Mouse (Mus musculus): ENCODE data around the gene Mbnl2. TPM values are rescaled to one million over a fixed set of nuclear protein-coding genes. Genes with fewer than 3 reads are reported as not detected.

Gene Mbnl2
- total and polyA plus RNA-seq, 3 experiments: 23.8 to 28.9 (median 23.9) TPM

DNA sequence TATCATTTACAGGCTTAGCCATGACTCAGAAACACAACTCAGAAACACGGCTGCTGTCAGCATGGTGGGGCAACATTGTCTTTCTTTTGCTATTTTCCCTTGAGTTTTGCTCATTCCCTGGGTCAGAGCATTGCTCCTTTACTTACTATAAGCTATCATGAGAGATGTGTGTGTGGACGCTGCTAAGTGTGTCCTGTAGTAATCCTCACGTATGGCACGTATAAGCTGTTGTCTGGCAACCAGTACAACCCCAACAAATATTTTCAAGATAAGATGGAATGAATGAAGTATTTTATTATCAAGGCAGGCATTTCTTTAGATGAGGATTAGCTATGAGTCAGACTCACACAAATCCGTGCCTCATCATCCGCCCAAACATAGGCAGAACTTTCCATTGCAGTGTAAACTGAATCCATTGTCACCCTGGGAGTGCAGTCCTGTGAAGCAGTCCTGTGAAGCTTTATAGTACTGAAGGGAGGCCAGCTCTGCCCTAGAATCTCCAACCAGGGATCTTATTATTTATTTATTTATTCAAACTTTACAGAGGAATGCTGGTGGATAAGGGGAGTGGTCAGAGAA lies 17.2 kb downstream of the Mbnl2 start:
- H3K36me3 ChIP-seq (replicated peaks in 1 of 2; ENCODE audit: control insufficient read depth in 1 of 2, insufficient read depth in 1 of 2, low read length in 1 of 2): peaks cover 15 to 56% of the 10 kb centered on the region in 2 experiments
- H3K4me3 ChIP-seq (replicated peaks in 1 of 3; ENCODE audit: low read depth in 2 of 3, low read length in 2 of 3, poor library complexity in 1 of 3): no peak overlapping the region
- DNase-seq (ENCODE audit: extremely low read depth): no peak
- no peak overlapping the region for H3K27ac ChIP-seq (ENCODE audit: insufficient read depth, low read depth)
- H3K27me3 ChIP-seq (replicated peaks): no peaks in the 10 kb centered on the region
- no peaks in the 10 kb centered on the region for H3K9me3 ChIP-seq (replicated peaks; ENCODE audit: low read length)
- peaks cover 46% of the 10 kb centered on the region for H3K79me2 ChIP-seq (replicated peaks; ENCODE audit: control insufficient read depth, extremely low read depth, insufficient read depth, poor library complexity, severe bottlenecking)
- TF ChIP-seq NELFE (IDR thresholded peaks at IDR 0.05; ENCODE audit: low read depth, low read length) (no peak), EP300 (IDR thresholded peaks at IDR 0.05; ENCODE audit: low read length) (no peak), TCF12 (IDR thresholded peaks at IDR 0.05; ENCODE audit: low read depth, low read length) (no peak), MEF2A (IDR thresholded peaks at IDR 0.05; ENCODE audit: borderline replicate concordance, low read depth, low read length) (no peak), MAZ (IDR thresholded peaks at IDR 0.05; ENCODE audit: low read depth, low read length) (no peak), JUND (conservative IDR thresholded peaks at IDR 0.05; ENCODE audit: low read depth, low read length) (no peak), CHD1 (IDR thresholded peaks at IDR 0.05; ENCODE audit: low read depth, low read length) (no peak), ETS1 (conservative IDR thresholded peaks at IDR 0.05; ENCODE audit: low read depth, low read length) (no peak), RAD21 (IDR thresholded peaks at IDR 0.05; ENCODE audit: low read depth, low read length) (no peak), KAT2A (IDR thresholded peaks at IDR 0.05; ENCODE audit: insufficient replicate concordance, low read length) (no peak), CHD2 (IDR thresholded peaks at IDR 0.05; ENCODE audit: low read length) (no peak), IRF4 (IDR thresholded peaks at IDR 0.05; ENCODE audit: low read depth, low read length) (no peak), BHLHE40 (IDR thresholded peaks at IDR 0.05; ENCODE audit: low read depth, low read length) (no peak), UBTF (IDR thresholded peaks at IDR 0.05; ENCODE audit: low read depth, low read length) (no peak), CTCF (conservative IDR thresholded peaks at IDR 0.05 in 1 of 2, IDR thresholded peaks at IDR 0.05 in 1 of 2; ENCODE audit: low read depth in 2 of 2, low read length in 2 of 2) (no peak), GABPA (IDR thresholded peaks at IDR 0.05; ENCODE audit: insufficient replicate concordance, low read depth, low read length) (no peak), SMC3 (IDR thresholded peaks at IDR 0.05; ENCODE audit: low read depth, low read length) (no peak), ZKSCAN1 (IDR thresholded peaks at IDR 0.05; ENCODE audit: borderline replicate concordance, low read depth, low read length) (no peak)
- no peak overlapping the region for H3K9ac ChIP-seq (ENCODE audit: insufficient read depth, low read depth)
- dilution Hi-C loops (cut with MboI; ENCODE audit: extremely low pct_ligation_motif_present, extremely low pct_unique_long_range_greater_than_20kb, low sequenced_read_pairs): no loop called here
- H3K4me2 ChIP-seq (ENCODE audit: insufficient read depth, low read depth, poor library complexity, severe bottlenecking): no peak overlapping the region
- peaks cover 23 to 74% of the 10 kb centered on the region in 2 experiments for H3K4me1 ChIP-seq (ENCODE audit: control insufficient read depth in 1 of 2, insufficient read depth in 2 of 2)
- in situ Hi-C loops (cut with MboI; ENCODE audit: low pct_ligation_motif_present, low pct_unique_long_range_greater_than_20kb, low sequenced_read_pairs): loop anchor here (25.0 kb wide), 1 partner anchor 1605 kb away; no protein-coding TSS in a partner anchor

DNA sequence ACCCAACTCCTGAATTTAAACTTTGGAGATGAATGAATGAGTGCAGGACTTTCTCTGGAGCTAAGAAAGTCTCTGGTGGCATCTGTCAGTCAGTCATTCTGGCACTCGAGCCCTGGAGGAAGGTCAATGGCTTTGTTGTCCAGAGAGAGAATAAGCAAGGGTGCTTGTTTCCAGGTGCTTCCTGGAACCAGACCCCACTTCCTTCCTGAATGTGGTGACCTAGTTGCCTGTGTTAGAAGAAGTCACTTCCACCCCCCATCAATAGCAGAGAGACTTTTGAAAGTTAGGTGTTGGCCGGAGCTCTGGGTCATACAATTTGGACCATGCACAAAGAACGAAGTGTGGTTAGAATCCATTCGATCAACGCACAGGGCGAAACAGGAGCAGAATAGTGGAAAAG lies 19.0 kb downstream of the Mbnl2 start:
- Histone ChIP-seq H3K4me3 (replicated peaks in 1 of 3; ENCODE audit: low read depth in 2 of 3, low read length in 2 of 3, poor library complexity in 1 of 3) (no peak overlapping the region), H3K27me3 (replicated peaks) (no peaks in the 10 kb centered on the region), H3K4me2 (ENCODE audit: insufficient read depth, low read depth, poor library complexity, severe bottlenecking) (no peak overlapping the region), H3K4me1 (ENCODE audit: control insufficient read depth in 1 of 2, insufficient read depth in 2 of 2) (peaks cover 15 to 62% of the 10 kb centered on the region in 2 experiments), H3K79me2 (replicated peaks; ENCODE audit: control insufficient read depth, extremely low read depth, insufficient read depth, poor library complexity, severe bottlenecking) (peaks cover 49% of the 10 kb centered on the region), H3K27ac (ENCODE audit: insufficient read depth, low read depth) (no peak overlapping the region), H3K9ac (ENCODE audit: insufficient read depth, low read depth) (no peak overlapping the region), H3K36me3 (replicated peaks in 1 of 2; ENCODE audit: control insufficient read depth in 1 of 2, insufficient read depth in 1 of 2, low read length in 1 of 2) (peaks cover 11 to 45% of the 10 kb centered on the region in 2 experiments), H3K9me3 (replicated peaks; ENCODE audit: low read length) (no peaks in the 10 kb centered on the region)
- no peak for DNase-seq (ENCODE audit: extremely low read depth)
- dilution Hi-C loops (cut with MboI; ENCODE audit: extremely low pct_ligation_motif_present, extremely low pct_unique_long_range_greater_than_20kb, low sequenced_read_pairs): no loop called here
- in situ Hi-C loops (cut with MboI; ENCODE audit: low pct_ligation_motif_present, low pct_unique_long_range_greater_than_20kb, low sequenced_read_pairs): loop anchor here (25.0 kb wide), 1 partner anchor 1607 kb away; no protein-coding TSS in a partner anchor
- TF ChIP-seq CTCF (conservative IDR thresholded peaks at IDR 0.05 in 1 of 2, IDR thresholded peaks at IDR 0.05 in 1 of 2; ENCODE audit: low read depth in 2 of 2, low read length in 2 of 2) (no peak), ZNF384 (IDR thresholded peaks at IDR 0.05; ENCODE audit: low read depth, low read length) (no peak), CHD1 (IDR thresholded peaks at IDR 0.05; ENCODE audit: low read depth, low read length) (no peak), TBP (conservative IDR thresholded peaks at IDR 0.05; ENCODE audit: low read depth, low read length) (no peak), NELFE (IDR thresholded peaks at IDR 0.05; ENCODE audit: low read depth, low read length) (no peak), TCF12 (IDR thresholded peaks at IDR 0.05; ENCODE audit: low read depth, low read length) (no peak), ZMIZ1 (IDR thresholded peaks at IDR 0.05; ENCODE audit: low read depth, low read length) (no peak), MAX (IDR thresholded peaks at IDR 0.05; ENCODE audit: low read length) (no peak), CHD2 (IDR thresholded peaks at IDR 0.05; ENCODE audit: low read length) (no peak), USF1 (IDR thresholded peaks at IDR 0.05; ENCODE audit: low read depth, low read length) (no peak), MEF2A (IDR thresholded peaks at IDR 0.05; ENCODE audit: borderline replicate concordance, low read depth, low read length) (no peak)

Data from CH12.LX (cell line).